Mouse (Mus musculus) E14TG2a.4 (cell line): ENCODE results near the gene Nrk.

ENCODE experiments used
- H3K27me3 ChIP-seq: 2 replicates; pipeline ENCODE4 v1.6.1; 2014; ENCODE audit warnings: low read length, control low read depth; ENCODE audit not compliant: insufficient read depth
- H3K36me3 ChIP-seq: 2 replicates; pipeline ENCODE4 v1.6.1; 2014; ENCODE audit warnings: low read length, control low read depth; ENCODE audit not compliant: insufficient read depth
- H3K4me1 ChIP-seq: replicated peaks from 2 replicates; pipeline ENCODE4 v1.6.1; 2014; ENCODE audit warnings: low read depth, low read length, control low read depth
- H3K4me3 ChIP-seq: replicated peaks from 2 replicates; pipeline ENCODE4 v1.5.1; 2014; ENCODE audit warnings: mild to moderate bottlenecking, low read length
- H3K9me3 ChIP-seq: 2 replicates; pipeline ENCODE4 v1.6.1; 2014; ENCODE audit warnings: low read length, control low read depth
- CTCF ChIP-seq: conservative IDR thresholded peaks from 2 replicates; pipeline ENCODE4 v1.5.1; 2014; ENCODE audit warnings: low read length
- NANOG ChIP-seq: IDR thresholded peaks from 2 replicates; pipeline ENCODE4 v1.6.1; 2014; ENCODE audit warnings: borderline replicate concordance, low read length, mixed read lengths
- POU5F1 ChIP-seq: IDR thresholded peaks from 2 replicates; pipeline ENCODE4 v1.6.1; 2014; ENCODE audit warnings: low read length, borderline replicate concordance

The Nrk gene

GRCm38 (mm10) chrX:138914041-138914776 is at the start of gene Nrk:
TSS of gene Nrk (plus strand) at chrX:138914430.
- Histone ChIP-seq H3K36me3 (no peaks in the 10 kb centered on the region), H3K9me3 (no peaks in the 10 kb centered on the region), H3K4me3 (peak within 1 kb of the TSS; percentile 70), H3K27me3 (peaks cover 25% of the 10 kb centered on the region), H3K4me1 (no peaks in the 10 kb centered on the region; the same call in 1 of the 2 replicates)
- TF ChIP-seq NANOG (no peak), CTCF (no peak), POU5F1 (no peak)

DNA sequence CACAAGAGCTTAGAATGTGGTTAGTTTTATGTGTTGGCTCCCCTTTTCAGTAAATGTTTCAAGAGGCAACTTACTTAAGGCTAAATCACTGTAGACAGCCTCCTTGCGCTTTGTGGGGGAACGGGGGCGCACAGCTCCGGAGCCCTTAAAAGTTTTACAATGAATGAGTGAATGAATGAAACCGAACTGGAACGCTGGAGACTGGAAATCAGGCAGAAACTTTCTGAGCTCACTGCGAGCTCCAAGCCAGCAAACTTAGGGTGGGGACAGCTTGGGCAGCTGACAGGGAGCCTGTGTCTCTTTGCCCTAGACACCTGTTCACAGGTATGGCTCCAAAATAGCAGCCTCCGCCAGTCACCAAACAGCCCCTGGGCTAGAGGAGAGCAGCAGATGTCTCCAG is 864 bp upstream of the Nrk start:
- peaks cover 25% of the 10 kb centered on the region for H3K27me3 ChIP-seq

DNA sequence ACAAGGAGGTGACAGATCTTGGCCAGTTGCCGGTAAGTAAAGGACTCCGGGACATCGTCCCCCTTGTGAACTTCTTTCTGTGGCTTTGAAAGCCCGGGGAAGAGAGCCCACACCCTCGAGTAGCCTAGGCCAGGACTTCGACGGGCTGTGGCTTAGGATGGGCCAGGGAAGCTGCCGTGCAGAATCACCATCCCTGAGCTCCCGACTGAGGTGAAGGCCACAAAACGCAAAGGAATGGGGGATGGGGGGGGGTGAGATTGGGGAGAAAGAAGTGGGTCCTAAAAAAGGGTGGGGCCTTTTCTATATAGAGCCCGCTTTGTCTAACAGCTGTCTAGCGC is 516 bp downstream of the Nrk start:
- H3K4me3 ChIP-seq = peak overlapping the region; percentile 70
- H3K4me1 ChIP-seq = no peaks in the 10 kb centered on the region; the same call in 1 of the 2 replicates
- H3K9me3 ChIP-seq = no peaks in the 10 kb centered on the region
- H3K27me3 ChIP-seq = peaks cover 25% of the 10 kb centered on the region
- TF ChIP-seq CTCF = no peak
- no peak for TF ChIP-seq POU5F1
- TF ChIP-seq NANOG = no peak
- no peaks in the 10 kb centered on the region for H3K36me3 ChIP-seq

More for the DNA sequence above, 864 bp upstream of the Nrk start:
- Histone ChIP-seq H3K36me3 (no peaks in the 10 kb centered on the region), H3K4me3 (peak overlapping the region; percentile 56), H3K4me1 (no peaks in the 10 kb centered on the region; the same call in 1 of the 2 replicates), H3K9me3 (no peaks in the 10 kb centered on the region)
- TF ChIP-seq NANOG (no peak), CTCF (no peak), POU5F1 (no peak)

DNA sequence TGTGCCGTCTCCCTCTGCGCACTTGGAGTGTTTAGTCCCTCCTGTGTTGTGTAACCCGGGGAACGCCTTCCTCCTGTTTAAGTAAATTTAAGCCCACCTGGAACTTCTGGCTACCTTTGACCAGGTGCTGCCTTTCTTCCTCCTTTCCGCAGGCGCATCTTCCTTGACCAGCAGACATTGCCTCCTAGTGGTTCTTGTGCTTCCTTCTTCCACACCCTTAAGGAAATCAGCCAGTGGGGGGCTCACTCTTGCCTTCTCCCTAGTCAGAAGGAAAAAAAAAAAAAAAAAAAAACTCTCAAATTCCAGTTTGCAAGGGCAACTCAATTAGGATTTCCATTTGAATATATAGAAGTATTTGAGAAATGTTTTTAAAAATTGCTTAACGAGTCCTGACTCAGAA is 4.8 kb downstream of the Nrk start:
- Histone ChIP-seq H3K36me3 (no peaks in the 10 kb centered on the region), H3K27me3 (peaks cover 11% of the 10 kb centered on the region), H3K4me3 (no peak overlapping the region), H3K4me1 (no peaks in the 10 kb centered on the region; the same call in 1 of the 2 replicates), H3K9me3 (no peaks in the 10 kb centered on the region)
- TF ChIP-seq POU5F1 = no peak
- TF ChIP-seq NANOG = no peak
- peak; percentile 23; the same call in 1 of the 2 replicates for TF ChIP-seq CTCF

DNA sequence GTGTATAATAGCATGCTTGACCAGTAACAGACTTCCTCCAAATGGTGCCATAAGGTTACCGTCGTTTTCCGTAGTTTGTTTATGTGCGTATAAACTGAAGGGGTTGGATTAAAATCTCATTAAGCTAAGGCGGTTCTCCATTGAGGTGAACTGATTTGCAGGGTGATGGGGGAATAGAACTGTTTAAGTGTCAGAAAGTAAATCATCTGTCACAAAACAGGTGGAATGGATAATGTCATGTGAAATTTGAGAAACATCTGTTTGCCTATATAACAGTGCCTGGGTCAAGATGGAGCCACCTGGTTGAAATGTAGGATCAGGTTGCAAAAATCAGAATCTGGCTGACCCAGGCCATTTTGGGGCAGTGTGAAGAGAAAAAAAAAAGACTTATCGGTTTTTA is 29.7 kb downstream of the Nrk start:
- H3K36me3 ChIP-seq = no peaks in the 10 kb centered on the region
- H3K4me1 ChIP-seq = no peaks in the 10 kb centered on the region
- TF ChIP-seq NANOG = no peak
- TF ChIP-seq POU5F1 = no peak
- TF ChIP-seq CTCF = no peak
- H3K4me3 ChIP-seq = no peak overlapping the region
- H3K9me3 ChIP-seq = no peaks in the 10 kb centered on the region
- H3K27me3 ChIP-seq = no peaks in the 10 kb centered on the region

DNA sequence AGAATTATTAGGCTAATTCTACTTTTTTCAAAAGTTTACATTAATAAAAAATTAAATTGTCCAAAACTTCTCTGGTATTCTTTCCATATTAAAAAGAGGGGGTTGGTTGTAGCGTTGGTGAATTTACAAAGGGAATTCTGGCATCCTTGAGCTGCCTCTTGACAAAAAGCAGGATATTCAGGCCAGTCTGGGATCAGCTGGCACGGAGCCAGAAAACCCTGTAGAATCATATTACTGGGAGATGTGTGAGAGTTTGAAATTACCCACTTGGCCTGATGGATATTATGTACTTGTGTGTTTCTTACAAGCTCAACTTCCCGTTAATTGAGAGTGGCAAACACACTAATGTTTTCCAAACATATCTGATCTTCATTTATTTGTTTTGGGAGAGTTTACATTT is 46.5 kb downstream of the Nrk start:
- Histone ChIP-seq H3K9me3 (no peaks in the 10 kb centered on the region), H3K4me1 (no peaks in the 10 kb centered on the region), H3K4me3 (no peak overlapping the region), H3K27me3 (no peaks in the 10 kb centered on the region), H3K36me3 (no peaks in the 10 kb centered on the region)
- no peak for TF ChIP-seq POU5F1
- no peak for TF ChIP-seq CTCF
- no peak for TF ChIP-seq NANOG

- Histone ChIP-seq H3K27me3 (no peaks in the 10 kb centered on the region), H3K4me3 (no peak overlapping the region), H3K36me3 (no peaks in the 10 kb centered on the region), H3K9me3 (no peaks in the 10 kb centered on the region), H3K4me1 (no peaks in the 10 kb centered on the region)
- no peak for TF ChIP-seq CTCF
- no peak for TF ChIP-seq POU5F1
- no peak for TF ChIP-seq NANOG
Measured at GRCm38 (mm10) chrX:138978501-138978900, 64.3 kb downstream of the Nrk start.

DNA sequence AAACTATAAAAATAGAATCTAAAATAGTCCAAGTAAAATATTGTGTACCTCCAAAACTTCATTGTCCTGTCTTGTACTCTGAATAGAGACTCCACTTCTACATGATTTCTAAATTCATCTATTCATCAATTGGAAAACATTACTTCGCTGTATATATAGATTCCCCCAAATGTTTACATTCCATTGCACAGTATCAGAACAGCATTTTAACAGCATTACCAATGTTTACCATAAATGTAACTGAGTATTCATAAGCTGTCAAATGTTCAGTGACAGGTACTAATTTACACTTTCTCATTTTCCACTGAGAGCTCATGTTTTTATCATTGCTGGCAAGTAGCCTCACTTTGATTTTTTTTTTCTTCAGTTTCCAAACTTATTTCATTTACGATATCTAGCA is 65.0 kb downstream of the Nrk start:
- Histone ChIP-seq H3K9me3 (no peaks in the 10 kb centered on the region), H3K27me3 (no peaks in the 10 kb centered on the region), H3K4me1 (no peaks in the 10 kb centered on the region), H3K36me3 (no peaks in the 10 kb centered on the region), H3K4me3 (no peak overlapping the region)
- TF ChIP-seq NANOG (no peak), POU5F1 (no peak), CTCF (no peak)

- H3K27me3 ChIP-seq = no peaks in the 10 kb centered on the region
- H3K9me3 ChIP-seq = no peaks in the 10 kb centered on the region
- H3K4me3 ChIP-seq = no peak overlapping the region
- TF ChIP-seq CTCF (no peak), POU5F1 (no peak), NANOG (no peak)
- no peaks in the 10 kb centered on the region for H3K36me3 ChIP-seq
- no peaks in the 10 kb centered on the region for H3K4me1 ChIP-seq
Measured at GRCm38 (mm10) chrX:139014524-139014923, 100.3 kb downstream of the Nrk start.
